Mouse (Mus musculus): ENCODE measurements around the gene Alkbh4.

Alkbh4 gene

GRCm38 (mm10) chr5:136182049-136182448 lies 46.1 kb downstream of the Alkbh4 start:
- no peak for DNase-seq (ENCODE audit: low spot score)

- DNase-seq (ENCODE audit: low spot score) = no peak
These were observed 46.9 kb downstream of the Alkbh4 start for GRCm38 (mm10) chr5:136182830-136183229.

GRCm38 (mm10) chr5:136183766-136184165 lies 47.8 kb downstream of the Alkbh4 start:
- DNase-seq (ENCODE audit: low spot score) = no peak

- DNase-seq (ENCODE audit: low spot score) = no peak
These were observed 50.8 kb downstream of the Alkbh4 start for GRCm38 (mm10) chr5:136186723-136187122.
